Mouse (Mus musculus): ENCODE measurements at regions not wholly inside any gene's neighbourhood (a gene's known extent, or its start where the extent isn't known, plus 50 kb on each side); places are given as distances from the start of the nearest gene placed in this dataset.

DNA sequence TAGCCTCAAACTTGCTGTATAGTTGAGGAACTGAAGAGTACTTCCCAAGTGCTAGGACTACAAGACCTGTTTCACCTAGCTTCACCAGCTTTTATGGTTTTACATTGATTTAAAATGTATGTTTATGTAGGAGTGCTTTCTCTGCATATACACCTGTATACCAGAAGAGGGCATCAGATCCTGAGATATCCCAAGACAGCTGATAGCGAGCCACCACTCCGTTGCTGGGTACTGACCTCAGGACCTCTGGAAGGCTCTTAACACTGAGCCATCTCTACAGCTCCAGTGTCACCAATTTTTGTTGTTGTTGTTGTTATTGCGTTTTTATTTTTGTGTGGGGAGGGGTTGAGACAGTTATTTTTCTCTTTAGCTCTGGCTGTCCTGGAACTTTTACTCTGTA, 55.9 kb upstream of the Ddx3x start:
- H3K36me3 ChIP-seq: no peaks in the 10 kb centered on the region
- WGBS: 6% methylated on average over 3 of the region's 3 CpGs
- no peak overlapping the region for H3K27ac ChIP-seq
- no peak overlapping the region for H3K4me3 ChIP-seq
- no peak for DNase-seq (ENCODE audit: low spot score)
- H3K4me1 ChIP-seq (replicated peaks): no peaks in the 10 kb centered on the region
- H3K9me3 ChIP-seq: no peaks in the 10 kb centered on the region
- H3K27me3 ChIP-seq (ENCODE audit: insufficient read depth, poor library complexity, severe bottlenecking): peaks cover 39% of the 10 kb centered on the region

- no peaks in the 10 kb centered on the region for H3K36me3 ChIP-seq
- no peak for DNase-seq (ENCODE audit: low spot score)
- H3K9me3 ChIP-seq: no peaks in the 10 kb centered on the region
- H3K27ac ChIP-seq: no peak overlapping the region
- 87% methylated on average over 3 of the region's 3 CpGs for WGBS
- H3K4me3 ChIP-seq: no peak overlapping the region
- H3K27me3 ChIP-seq (ENCODE audit: insufficient read depth, poor library complexity, severe bottlenecking): peaks cover 27% of the 10 kb centered on the region
- H3K4me1 ChIP-seq (replicated peaks): peaks cover 4% of the 10 kb centered on the region; the same call in 1 of the 2 replicates
These were observed 54.3 kb upstream of the Ddx3x start for GRCm38 (mm10) chrX:13226429-13226828.

GRCm38 (mm10) chrX:13229891-13230614, 50.7 kb upstream of the Ddx3x start:
- Histone ChIP-seq H3K27ac (peak overlapping the region; percentile 84), H3K9me3 (no peaks in the 10 kb centered on the region)
- 38% methylated on average over 8 of the region's 8 CpGs for WGBS

GRCm38 (mm10) chrX:13230615-13231179, 50.1 kb upstream of the Ddx3x start:
- peaks cover 4% of the 10 kb centered on the region; the same call in 1 of the 2 replicates for H3K4me1 ChIP-seq (replicated peaks)
- peak; percentile 78 for DNase-seq (ENCODE audit: low spot score)
- no peaks in the 10 kb centered on the region for H3K9me3 ChIP-seq
- H3K27me3 ChIP-seq (ENCODE audit: insufficient read depth, poor library complexity, severe bottlenecking): peaks cover 26% of the 10 kb centered on the region
- peak overlapping the region; percentile 49 for H3K4me3 ChIP-seq
- H3K36me3 ChIP-seq: no peaks in the 10 kb centered on the region
- 11% methylated on average over 17 of the region's 17 CpGs for WGBS
- H3K27ac ChIP-seq: peak overlapping the region; percentile 86

More at GRCm38 (mm10) chrX:13229891-13230614, 50.7 kb upstream of the Ddx3x start:
- peaks cover 20% of the 10 kb centered on the region for H3K27me3 ChIP-seq (ENCODE audit: insufficient read depth, poor library complexity, severe bottlenecking)
- DNase-seq (ENCODE audit: low spot score): peak; percentile 43
- H3K4me1 ChIP-seq (replicated peaks): peaks cover 4% of the 10 kb centered on the region; the same call in 1 of the 2 replicates
- H3K36me3 ChIP-seq: no peaks in the 10 kb centered on the region
- H3K4me3 ChIP-seq: peak overlapping the region; percentile 49
